Mouse (Mus musculus) neural tube, embryonic 12.5 days (tissue): ENCODE measurements around the gene Tmsb4x. TPM values are rescaled to one million over a fixed set of nuclear protein-coding genes. Genes with fewer than 3 reads are reported as not detected.

Experiments
- ATAC-seq: fragments of 200-750 bp; cut with Nextera tagmentation; 2 replicates; pipeline ENCODE4 v1.8.0; 2017; ENCODE audit warnings: low read depth, mild to moderate bottlenecking, moderate TSS enrichment, moderate library complexity; ENCODE audit not compliant: low FRiP score
- H3K27ac ChIP-seq: fragments of 300-500 bp; sonication (generic); 2 replicates; pipeline ENCODE4 v1.5.1; 2016
- H3K27me3 ChIP-seq: fragments of 300-500 bp; sonication (generic); replicated peaks from 2 replicates; pipeline ENCODE4 v1.6.1; 2016; ENCODE audit warnings: mild to moderate bottlenecking
- H3K36me3 ChIP-seq: fragments of 300-500 bp; sonication (generic); 2 replicates; pipeline ENCODE4 v1.6.1; 2016; ENCODE audit warnings: mild to moderate bottlenecking
- H3K4me1 ChIP-seq: fragments of 300-500 bp; sonication (generic); 2 replicates; pipeline ENCODE4 v1.6.1; 2016
- H3K4me2 ChIP-seq: fragments of 300-500 bp; sonication (generic); replicated peaks from 2 replicates; pipeline ENCODE4 v1.6.1; 2016; ENCODE audit warnings: mild to moderate bottlenecking
- H3K4me3 ChIP-seq: fragments of 300-500 bp; sonication (generic); 2 replicates; pipeline ENCODE4 v1.5.1; 2016
- H3K9ac ChIP-seq: fragments of 300-500 bp; sonication (generic); 2 replicates; pipeline ENCODE4 v1.6.1; 2016; ENCODE audit warnings: mild to moderate bottlenecking
- H3K9me3 ChIP-seq: fragments of 300-500 bp; sonication (generic); 2 replicates; pipeline ENCODE4 v1.6.1; 2016; ENCODE audit warnings: mild to moderate bottlenecking
- WGBS: fragments of 180-500 bp; shearing (Covaris S2); methylation state at CpG from one replicate; pipeline ENCODE4 v1.1.7; 2016; 5-methylcytosine and 5-hydroxymethylcytosine counted together
- polyA plus RNA-seq: library from polyadenylated mRNA; unstranded; fragments of >200 nt; fragmentation: Nextera tagmentation; extraction: Ambion mirVana; gene quantifications from 2 replicates; pipeline ENCODE4 v1.2.1, GENCODE M21; 2016

Gene Tmsb4x
- polyA plus RNA-seq, 1 experiment from 2014 or later = 7,057 TPM

GRCm38 (mm10) chrX:167210319-167210728 is 1.2 kb upstream of the Tmsb4x start:
- no peak overlapping the region for H3K9ac ChIP-seq

GRCm38 (mm10) chrX:167209828-167210227 is 713 bp upstream of the Tmsb4x start:
- Histone ChIP-seq H3K27ac (no peak overlapping the region), H3K36me3 (no peaks in the 10 kb centered on the region), H3K4me2 (peak overlapping the region; percentile 54), H3K27me3 (no peaks in the 10 kb centered on the region; the same call in 1 of the 2 replicates), H3K4me1 (peaks cover 10% of the 10 kb centered on the region; the same call in 1 of the 2 replicates), H3K9me3 (no peaks in the 10 kb centered on the region), H3K4me3 (peak overlapping the region; percentile 60; the same call in 1 of the 2 replicates), H3K9ac (peak overlapping the region; percentile 49)
- 61% methylated on average over 8 of the region's 8 CpGs for WGBS
- ATAC-seq = no peak

More at GRCm38 (mm10) chrX:167210319-167210728, 1.2 kb upstream of the Tmsb4x start:
- H3K4me1 ChIP-seq = peaks cover 10% of the 10 kb centered on the region; the same call in 1 of the 2 replicates
- H3K27ac ChIP-seq = no peak overlapping the region
- no peaks in the 10 kb centered on the region; the same call in 1 of the 2 replicates for H3K27me3 ChIP-seq
- no peaks in the 10 kb centered on the region for H3K9me3 ChIP-seq
- WGBS = 64% methylated on average over 6 of the region's 6 CpGs
- peak overlapping the region; percentile 54 for H3K4me2 ChIP-seq
- ATAC-seq = no peak
- H3K4me3 ChIP-seq = no peak overlapping the region
- no peaks in the 10 kb centered on the region for H3K36me3 ChIP-seq

DNA sequence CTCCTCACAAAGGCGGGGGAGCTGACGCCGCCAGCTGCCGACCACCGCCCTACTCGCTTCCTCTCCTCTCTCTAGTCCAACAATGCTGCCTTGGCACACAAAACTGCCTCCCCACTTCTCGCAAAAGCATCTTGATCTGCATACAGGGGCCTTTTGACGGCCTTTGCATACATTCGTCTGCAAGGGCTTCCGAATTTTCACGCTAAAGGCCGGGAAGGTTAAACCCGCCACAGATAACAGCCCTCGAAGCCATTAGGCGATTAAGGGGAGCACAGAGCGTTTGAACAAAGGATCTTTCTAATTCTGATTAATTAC is 652 bp downstream of the Tmsb4x start:
- Histone ChIP-seq H3K9me3 (no peaks in the 10 kb centered on the region), H3K4me2 (no peak overlapping the region; the same call in 1 of the 2 replicates), H3K36me3 (no peaks in the 10 kb centered on the region), H3K27me3 (no peaks in the 10 kb centered on the region; the same call in 1 of the 2 replicates), H3K4me3 (peak overlapping the region; percentile 60), H3K27ac (peak overlapping the region; percentile 87), H3K4me1 (peaks cover 10% of the 10 kb centered on the region; the same call in 1 of the 2 replicates), H3K9ac (peak overlapping the region; percentile 74)
- 9% methylated on average over 16 of the region's 16 CpGs for WGBS
- peak; percentile 39; the same call in 1 of the 2 replicates for ATAC-seq

DNA sequence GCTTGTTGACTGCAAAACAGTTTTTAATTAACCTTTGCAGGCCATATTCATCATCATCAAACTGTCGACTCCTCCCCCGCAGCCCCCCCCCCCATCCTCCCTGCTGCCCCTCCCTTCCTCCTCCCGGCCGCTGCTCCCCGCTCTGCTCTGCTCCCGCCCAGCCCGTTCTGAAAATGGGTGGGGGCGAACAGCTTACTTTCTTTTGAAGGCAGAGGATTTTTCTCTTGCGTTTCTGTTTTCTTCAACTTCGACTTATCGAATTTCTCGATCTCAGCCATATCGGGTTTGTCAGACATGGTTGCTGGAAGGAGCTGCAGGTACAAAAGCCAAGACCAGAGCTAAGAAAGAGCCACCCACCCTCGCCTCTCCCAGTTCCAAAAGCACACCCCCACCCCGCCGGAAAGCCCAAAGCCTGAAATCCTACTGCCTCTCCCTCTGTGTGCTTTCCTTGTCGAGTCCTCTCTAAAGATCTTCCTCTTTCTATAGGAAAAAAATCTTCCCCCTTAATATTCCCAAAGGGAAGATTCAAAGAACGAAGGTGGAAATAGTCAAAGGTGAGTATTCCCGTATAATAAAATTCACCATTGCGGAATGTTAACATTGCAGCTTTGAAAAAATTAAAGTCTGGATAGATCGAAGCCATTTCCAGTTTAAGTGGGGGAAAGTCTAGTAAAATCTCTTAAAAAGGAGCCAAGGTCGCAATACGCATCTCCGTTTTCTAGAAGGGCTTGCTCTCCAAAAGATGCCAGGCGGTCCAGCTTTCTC is 1.2 kb downstream of the Tmsb4x start:
- Histone ChIP-seq H3K27me3 (no peaks in the 10 kb centered on the region; the same call in 1 of the 2 replicates), H3K4me1 (peaks cover 10% of the 10 kb centered on the region; the same call in 1 of the 2 replicates)

GRCm38 (mm10) chrX:167205813-167206520 is 3.1 kb downstream of the Tmsb4x start:
- Histone ChIP-seq H3K4me1 (0 out of 2 replicates have a peak, but pooled peaks cover 5% of the 10 kb centered on the region), H3K27ac (no peak overlapping the region), H3K36me3 (no peaks in the 10 kb centered on the region), H3K9me3 (no peaks in the 10 kb centered on the region), H3K9ac (no peak overlapping the region), H3K4me3 (no peak overlapping the region), H3K27me3 (no peaks in the 10 kb centered on the region; the same call in 1 of the 2 replicates), H3K4me2 (peak overlapping the region; percentile 58; the same call in 1 of the 2 replicates)
- no peak for ATAC-seq
- WGBS = 64% methylated on average over 8 of the region's 8 CpGs

More for the DNA sequence above, 1.2 kb downstream of the Tmsb4x start:
- ATAC-seq = no peak
- H3K9ac ChIP-seq = peak overlapping the region; percentile 74
- 27% methylated on average over 25 of the region's 25 CpGs for WGBS
- H3K4me2 ChIP-seq = peak overlapping the region; percentile 58
- H3K27ac ChIP-seq = peak overlapping the region; percentile 87; the same call in 1 of the 2 replicates
- no peaks in the 10 kb centered on the region for H3K36me3 ChIP-seq
- H3K4me3 ChIP-seq = peak overlapping the region; percentile 60
- H3K9me3 ChIP-seq = no peaks in the 10 kb centered on the region

DNA sequence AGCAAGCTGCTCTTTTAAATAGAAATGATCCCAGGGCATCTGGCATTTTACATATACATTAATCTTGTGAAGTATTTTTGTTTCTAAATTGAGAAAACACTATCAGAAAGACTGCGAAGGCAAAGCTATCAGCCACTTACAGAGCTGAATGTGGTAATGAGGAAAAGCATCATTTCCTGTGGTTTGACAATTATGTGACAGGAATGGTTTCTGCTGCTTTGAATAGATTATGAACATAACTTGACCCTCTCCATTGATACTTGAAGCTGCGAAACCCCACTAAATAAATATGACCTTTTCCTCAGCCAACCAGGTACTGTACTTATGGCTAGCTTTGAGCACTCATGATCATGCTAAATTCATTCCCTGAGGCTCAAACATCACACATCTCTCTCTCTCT is 7.8 kb downstream of the Tmsb4x start:
- no peaks in the 10 kb centered on the region for H3K9me3 ChIP-seq
- no peak overlapping the region for H3K4me2 ChIP-seq
- no peak overlapping the region for H3K9ac ChIP-seq
- H3K4me3 ChIP-seq = no peak overlapping the region
- WGBS = 91% methylated on average over 2 of the region's 2 CpGs
- ATAC-seq = no peak
- H3K4me1 ChIP-seq = no peaks in the 10 kb centered on the region
- no peak overlapping the region for H3K27ac ChIP-seq
- 0 out of 2 replicates have a peak, but pooled peaks cover 3% of the 10 kb centered on the region for H3K27me3 ChIP-seq
- no peaks in the 10 kb centered on the region for H3K36me3 ChIP-seq

GRCm38 (mm10) chrX:167195228-167195649 is 13.9 kb downstream of the Tmsb4x start:
- Histone ChIP-seq H3K4me3 (no peak overlapping the region), H3K27ac (no peak overlapping the region), H3K36me3 (no peaks in the 10 kb centered on the region), H3K4me1 (no peaks in the 10 kb centered on the region), H3K27me3 (0 out of 2 replicates have a peak, but pooled peaks cover 3% of the 10 kb centered on the region), H3K9me3 (no peaks in the 10 kb centered on the region), H3K4me2 (no peak overlapping the region), H3K9ac (no peak overlapping the region)
- no peak for ATAC-seq
- WGBS = 71% methylated on average over 2 of the region's 2 CpGs

DNA sequence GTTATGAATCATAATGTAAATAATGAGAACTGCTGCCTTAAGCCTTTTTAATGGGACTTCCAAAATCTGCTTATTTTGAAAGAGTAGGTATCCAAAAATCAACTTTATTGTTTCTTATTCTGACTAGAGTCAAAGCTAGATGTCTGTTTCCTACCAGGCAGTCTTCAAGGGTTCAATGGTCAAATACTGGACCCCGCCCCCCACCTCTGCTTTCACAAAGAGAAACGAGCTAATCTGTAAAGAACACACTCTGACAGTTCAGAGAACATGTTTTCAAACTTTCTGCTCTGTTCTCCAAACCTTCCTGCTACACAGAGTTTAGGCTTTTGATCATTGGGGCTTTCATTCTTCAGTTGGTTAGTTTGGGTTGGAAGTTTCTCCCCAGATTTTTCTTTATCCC is 22.8 kb downstream of the Tmsb4x start:
- Histone ChIP-seq H3K9me3 (no peaks in the 10 kb centered on the region), H3K9ac (no peak overlapping the region), H3K27ac (no peak overlapping the region), H3K4me2 (no peak overlapping the region), H3K36me3 (no peaks in the 10 kb centered on the region), H3K4me1 (no peaks in the 10 kb centered on the region), H3K27me3 (0 out of 2 replicates have a peak, but pooled peaks cover 3% of the 10 kb centered on the region), H3K4me3 (no peak overlapping the region)
- ATAC-seq = no peak
- 44% methylated on average over 2 of the region's 2 CpGs for WGBS

DNA sequence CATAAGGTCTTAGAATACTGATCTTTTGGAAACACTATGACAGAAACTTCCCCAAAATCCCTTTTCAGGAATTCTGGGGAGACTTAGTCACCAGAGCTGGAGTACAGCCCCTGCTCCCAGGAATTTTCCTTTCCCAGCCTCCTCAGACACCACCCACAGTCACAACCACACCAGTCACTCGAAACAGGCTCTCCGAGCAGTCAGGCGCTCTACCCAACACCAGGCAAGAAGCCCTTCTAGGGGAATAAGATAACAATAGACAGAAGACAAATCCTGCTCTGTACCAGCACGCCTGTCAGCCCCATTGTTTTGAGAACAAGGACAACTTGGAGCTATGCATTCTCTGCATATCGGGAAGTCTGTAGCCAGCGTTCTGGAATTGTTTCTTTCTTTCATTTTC is 25.6 kb downstream of the Tmsb4x start:
- Histone ChIP-seq H3K4me3 (no peak overlapping the region), H3K9ac (no peak overlapping the region), H3K27me3 (peaks cover 6% of the 10 kb centered on the region; the same call in 1 of the 2 replicates), H3K9me3 (no peaks in the 10 kb centered on the region), H3K4me2 (no peak overlapping the region), H3K4me1 (no peaks in the 10 kb centered on the region), H3K27ac (no peak overlapping the region), H3K36me3 (no peaks in the 10 kb centered on the region)
- 45% methylated on average over 6 of the region's 6 CpGs for WGBS
- no peak for ATAC-seq

DNA sequence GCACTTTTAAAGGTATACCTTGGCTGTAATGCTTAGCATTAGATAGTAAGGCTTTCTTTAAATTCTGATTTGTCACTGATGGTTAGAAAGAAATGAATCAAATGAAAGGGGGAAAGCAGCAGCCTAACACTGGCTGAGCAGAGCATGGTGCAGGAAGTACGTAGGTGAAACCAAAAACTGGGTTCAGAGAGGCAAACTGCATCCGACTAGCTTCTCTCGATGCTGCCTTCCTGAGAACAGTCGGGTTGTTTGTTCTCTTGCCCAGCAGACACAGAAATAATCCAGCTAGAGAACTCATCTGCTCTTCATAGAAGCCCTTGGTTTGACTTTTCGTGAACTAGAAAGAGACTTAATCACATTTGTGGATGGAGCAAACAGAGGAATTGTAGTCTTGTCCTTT is 26.7 kb downstream of the Tmsb4x start:
- 79% methylated on average over 5 of the region's 5 CpGs for WGBS
- H3K9ac ChIP-seq = no peak overlapping the region
- H3K4me1 ChIP-seq = no peaks in the 10 kb centered on the region
- no peaks in the 10 kb centered on the region for H3K9me3 ChIP-seq
- no peak overlapping the region for H3K4me3 ChIP-seq
- H3K27ac ChIP-seq = no peak overlapping the region
- H3K27me3 ChIP-seq = peaks cover 6% of the 10 kb centered on the region; the same call in 1 of the 2 replicates
- no peak for ATAC-seq
- no peak overlapping the region for H3K4me2 ChIP-seq
- H3K36me3 ChIP-seq = no peaks in the 10 kb centered on the region

- Histone ChIP-seq H3K27me3 (peaks cover 6% of the 10 kb centered on the region; the same call in 1 of the 2 replicates), H3K36me3 (no peaks in the 10 kb centered on the region), H3K27ac (no peak overlapping the region), H3K4me1 (no peaks in the 10 kb centered on the region), H3K4me3 (no peak overlapping the region), H3K9ac (no peak overlapping the region), H3K9me3 (no peaks in the 10 kb centered on the region), H3K4me2 (no peak overlapping the region)
- ATAC-seq = no peak
- 76% methylated on average over 4 of the region's 4 CpGs for WGBS
Observed at GRCm38 (mm10) chrX:167179961-167180642, 29.0 kb downstream of the Tmsb4x start.

DNA sequence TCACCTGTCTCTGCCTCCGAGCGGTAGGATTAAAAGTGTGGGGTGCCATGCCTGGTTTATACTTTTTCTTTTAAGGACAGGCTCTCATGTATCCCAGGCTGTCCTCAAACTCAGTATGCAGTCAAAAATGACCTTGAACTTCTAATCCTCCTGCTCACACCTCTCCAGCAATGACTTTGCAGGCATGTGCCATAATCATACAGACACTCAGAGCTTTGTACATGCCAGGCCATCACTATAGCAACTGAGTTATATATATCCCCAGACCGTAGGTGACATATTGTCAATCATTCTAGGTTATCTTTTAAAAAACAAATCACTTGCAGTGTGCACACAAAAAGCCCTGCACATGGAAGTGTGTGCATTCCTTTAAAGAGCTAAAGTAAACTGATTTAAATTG is 29.6 kb downstream of the Tmsb4x start:
- H3K9ac ChIP-seq = no peak overlapping the region
- no peaks in the 10 kb centered on the region for H3K9me3 ChIP-seq
- no peak overlapping the region for H3K27ac ChIP-seq
- no peak overlapping the region for H3K4me2 ChIP-seq
- no peak overlapping the region for H3K4me3 ChIP-seq
- no peaks in the 10 kb centered on the region for H3K4me1 ChIP-seq
- 89% methylated on average over 3 of the region's 3 CpGs for WGBS
- no peaks in the 10 kb centered on the region for H3K36me3 ChIP-seq
- ATAC-seq = no peak
- peaks cover 8% of the 10 kb centered on the region; the same call in 1 of the 2 replicates for H3K27me3 ChIP-seq
